Mouse (Mus musculus) brain, embryonic 14.5 days (tissue): Measurements from ENCODE around the gene Chrd.

Source experiments
- CTCF ChIP-seq: fragments of 200-500 bp; IDR thresholded peaks from 2 replicates; pipeline ENCODE4 v1.5.1; 2012; ENCODE audit warnings: inconsistent platforms, mild to moderate bottlenecking, moderate library complexity, borderline replicate concordance; ENCODE audit not compliant: insufficient read depth, insufficient read length; ENCODE audit errors: extremely low read depth
- POLR2A ChIP-seq: fragments of 200-500 bp; IDR thresholded peaks from 2 replicates; pipeline ENCODE4 v1.6.1; 2012; ENCODE audit warnings: mild to moderate bottlenecking, inconsistent platforms, borderline replicate concordance; ENCODE audit not compliant: poor library complexity, insufficient read depth, insufficient read length, severe bottlenecking; ENCODE audit errors: extremely low read depth

GRCm38 (mm10) chr16:20725750-20726149 lies 7.2 kb upstream of the Chrd start:
- TF ChIP-seq POLR2A (no peak), CTCF (no peak)
